Mouse (Mus musculus) layer of hippocampus, adult 11-12 months (tissue): ENCODE measurements at regions not wholly inside any gene's neighbourhood (a gene's known extent, or its start where the extent isn't known, plus 50 kb on each side); places are given as distances from the start of the nearest gene placed in this dataset.
A peak's percentile ranks its signal among the peaks of the same experiment; 100 is the strongest.

Source experiments
- DNase-seq: peaks from one replicate; pipeline ENCODE4 v3.0.0; 2022; ENCODE audit warnings: low spot score

DNA sequence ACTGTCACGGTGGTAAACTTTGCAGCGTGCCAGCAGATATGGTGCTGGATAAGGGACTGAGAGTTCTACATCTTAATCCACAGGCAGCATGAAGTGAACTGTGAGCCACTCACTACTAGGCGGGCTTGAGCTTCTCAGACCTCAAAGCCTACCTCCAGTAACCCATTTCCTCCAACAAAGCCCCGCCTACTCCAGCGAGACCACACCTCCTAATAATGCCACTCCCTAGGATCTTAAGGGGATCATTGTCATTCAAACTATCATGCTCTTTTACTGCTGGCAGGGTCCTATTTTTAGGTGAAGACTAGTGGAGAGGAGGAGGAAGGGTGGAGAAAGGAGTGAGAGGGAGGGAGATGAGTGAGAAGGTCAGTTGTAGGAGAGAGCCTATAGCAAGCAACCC is 122.0 kb downstream of the Mycn start:
- no peak for DNase-seq

DNA sequence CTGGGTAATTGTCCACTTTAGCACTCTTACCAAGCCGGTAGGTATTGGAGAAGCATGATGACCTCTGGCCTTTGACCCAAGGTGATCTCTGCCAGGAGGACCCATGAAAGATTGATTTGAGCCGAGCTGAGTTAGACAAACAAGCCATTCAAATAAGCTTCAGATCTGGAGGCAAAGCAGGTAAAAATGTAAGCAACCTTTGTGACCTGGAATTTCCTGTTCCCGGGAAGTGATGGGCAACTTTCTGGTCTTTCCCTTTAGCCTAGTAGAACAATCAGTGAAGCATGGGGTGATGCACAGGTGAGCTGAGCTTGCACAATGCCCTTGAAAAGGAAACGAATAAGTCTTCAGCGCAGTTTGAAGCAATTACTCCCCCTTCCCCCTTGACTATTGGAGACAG is 127.0 kb downstream of the Mycn start:
- DNase-seq, result no peak

DNA sequence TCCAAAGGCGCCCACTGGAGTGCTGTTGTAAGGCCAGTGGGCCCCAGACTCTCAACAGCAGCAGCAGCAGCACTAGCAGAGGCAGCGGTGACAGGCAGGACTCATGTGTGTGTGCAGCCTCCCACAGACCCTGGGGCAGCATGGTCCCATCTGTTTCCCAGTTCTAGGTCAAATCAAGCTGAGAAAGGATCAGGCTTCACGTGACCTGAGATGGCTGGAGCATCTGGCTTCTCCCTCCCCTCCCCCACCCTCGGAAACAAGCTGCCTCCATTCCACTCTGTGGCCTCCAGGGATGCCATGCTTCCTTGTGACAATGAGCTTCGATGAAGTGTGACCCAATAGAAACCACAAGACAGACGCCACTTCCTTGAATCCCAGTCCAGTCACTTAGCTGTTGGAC is 128.8 kb downstream of the Mycn start:
- DNase-seq, result no peak

GRCm38 (mm10) chr12:12810943-12811342 is 130.8 kb downstream of the Mycn start:
- no peak for DNase-seq

GRCm38 (mm10) chr12:12810159-12810885 is 131.4 kb downstream of the Mycn start:
- DNase-seq, result peak; percentile 65

GRCm38 (mm10) chr12:12808120-12808519 is 133.6 kb downstream of the Mycn start:
- DNase-seq, result no peak

DNA sequence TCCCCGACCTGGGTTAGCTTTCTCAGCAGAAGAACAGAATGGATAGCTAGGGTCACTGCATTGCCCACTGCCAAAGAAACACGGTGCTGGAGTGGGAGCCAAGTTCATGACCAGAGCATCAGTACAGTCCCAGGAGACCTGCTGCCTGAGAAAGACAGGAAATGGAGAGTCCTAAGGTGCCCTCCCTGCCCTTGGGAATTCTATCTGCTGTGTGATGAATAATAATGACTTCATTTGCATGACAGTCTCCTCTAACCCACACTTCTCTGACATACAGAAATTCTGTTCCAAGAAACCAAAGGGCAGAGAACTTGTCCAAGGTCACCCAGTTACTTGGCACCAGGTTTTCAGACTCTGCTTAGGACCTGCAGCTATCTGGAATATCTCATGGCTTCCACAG is 138.1 kb downstream of the Mycn start:
- no peak for DNase-seq

DNA sequence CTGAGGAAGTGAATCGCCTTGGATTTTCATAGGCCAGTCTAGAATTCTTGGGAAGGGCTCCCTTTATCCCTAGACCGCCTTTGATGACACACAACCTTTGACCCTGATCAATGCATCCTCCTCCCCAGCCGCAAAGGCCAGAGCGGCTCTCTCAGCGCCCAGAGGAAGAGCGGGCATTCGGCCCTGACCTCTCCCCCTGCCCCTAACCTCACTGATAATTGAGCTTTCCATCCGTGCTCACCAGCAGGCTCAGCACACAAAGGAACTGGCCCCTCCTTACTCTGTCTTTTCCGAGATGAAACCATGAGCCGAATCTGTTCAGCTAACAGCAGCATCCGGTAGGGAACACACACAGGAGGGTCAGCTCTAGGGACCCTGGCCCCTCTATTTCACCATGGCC is 139.3 kb downstream of the Mycn start:
- DNase-seq, result no peak

- DNase-seq, result no peak
These were observed 140.0 kb downstream of the Mycn start for GRCm38 (mm10) chr12:12801700-12802099.

- no peak for DNase-seq
These were observed 141.6 kb downstream of the Mycn start for GRCm38 (mm10) chr12:12800120-12800519.

DNA sequence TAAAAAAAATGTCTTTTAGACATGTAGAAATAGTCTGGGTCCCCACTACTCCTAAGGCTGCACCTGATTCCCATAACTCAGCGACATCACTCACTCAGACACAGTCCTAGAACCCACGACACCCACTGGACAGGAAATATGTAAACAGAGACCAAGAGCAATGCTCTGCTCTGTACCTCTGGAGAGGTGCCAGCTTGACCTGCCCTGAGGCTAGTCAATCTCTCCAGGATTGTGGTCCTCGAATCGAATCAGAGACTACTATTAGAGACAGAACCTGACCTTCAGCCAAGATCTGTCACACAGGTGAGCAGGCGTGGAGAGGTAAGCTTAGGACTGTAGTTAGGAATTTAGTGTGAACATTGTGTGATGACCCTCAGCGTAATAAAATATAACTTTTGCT is 152.7 kb downstream of the Mycn start:
- no peak for DNase-seq

- DNase-seq, result no peak
These were observed 153.4 kb downstream of the Mycn start for GRCm38 (mm10) chr12:12788263-12788852.

DNA sequence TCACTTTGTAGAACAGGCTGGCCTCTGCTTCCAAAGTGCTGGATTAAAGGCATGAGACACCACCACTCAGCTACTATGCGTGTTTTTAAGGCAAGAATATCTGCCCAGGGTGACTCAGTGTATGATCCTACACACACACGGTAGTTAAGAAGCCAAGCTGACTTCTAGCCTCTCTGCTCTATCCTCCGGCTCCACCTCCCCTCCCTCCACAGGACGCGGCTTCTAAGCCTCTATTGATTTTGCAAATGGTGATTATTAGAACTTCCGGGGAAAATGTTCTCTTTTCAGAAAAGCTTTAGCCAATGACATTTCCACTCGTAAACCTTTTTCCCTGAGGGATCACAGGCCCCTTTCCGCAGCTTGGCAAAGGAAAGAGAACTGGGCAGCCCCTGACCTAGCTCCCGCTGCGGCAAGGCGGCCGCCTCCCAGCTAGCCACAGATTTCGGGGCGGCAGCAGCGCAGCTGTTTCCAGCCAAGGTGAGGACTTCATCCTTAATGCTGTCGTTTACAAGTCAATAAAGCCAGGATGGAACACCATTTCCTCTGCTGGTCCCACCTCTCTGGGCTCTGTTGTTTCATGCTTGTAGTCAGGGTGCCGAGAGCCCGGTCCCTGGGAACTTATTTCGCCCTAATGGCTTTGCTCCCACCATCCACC is 154.0 kb downstream of the Mycn start:
- DNase-seq, result no peak

DNA sequence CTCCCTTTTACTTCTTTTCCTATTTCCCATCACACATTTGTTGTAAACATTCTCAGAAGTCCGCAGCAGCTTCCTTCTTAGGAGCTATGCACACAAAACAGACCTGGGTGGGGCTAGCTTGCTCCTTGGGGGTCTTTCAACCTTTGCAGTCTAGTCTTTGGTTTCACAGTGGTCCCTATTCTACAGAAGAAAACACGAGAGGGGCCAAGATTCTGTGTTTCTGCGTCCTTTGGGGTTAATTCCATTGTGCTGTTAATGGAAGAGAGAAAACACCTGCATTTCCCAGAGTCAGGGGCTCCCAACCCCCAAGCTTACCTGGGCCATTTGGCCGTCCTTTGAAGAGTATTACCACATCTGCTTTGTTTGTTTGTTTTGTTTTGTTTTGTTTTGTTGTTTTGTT is 154.6 kb downstream of the Mycn start:
- DNase-seq, result no peak

DNA sequence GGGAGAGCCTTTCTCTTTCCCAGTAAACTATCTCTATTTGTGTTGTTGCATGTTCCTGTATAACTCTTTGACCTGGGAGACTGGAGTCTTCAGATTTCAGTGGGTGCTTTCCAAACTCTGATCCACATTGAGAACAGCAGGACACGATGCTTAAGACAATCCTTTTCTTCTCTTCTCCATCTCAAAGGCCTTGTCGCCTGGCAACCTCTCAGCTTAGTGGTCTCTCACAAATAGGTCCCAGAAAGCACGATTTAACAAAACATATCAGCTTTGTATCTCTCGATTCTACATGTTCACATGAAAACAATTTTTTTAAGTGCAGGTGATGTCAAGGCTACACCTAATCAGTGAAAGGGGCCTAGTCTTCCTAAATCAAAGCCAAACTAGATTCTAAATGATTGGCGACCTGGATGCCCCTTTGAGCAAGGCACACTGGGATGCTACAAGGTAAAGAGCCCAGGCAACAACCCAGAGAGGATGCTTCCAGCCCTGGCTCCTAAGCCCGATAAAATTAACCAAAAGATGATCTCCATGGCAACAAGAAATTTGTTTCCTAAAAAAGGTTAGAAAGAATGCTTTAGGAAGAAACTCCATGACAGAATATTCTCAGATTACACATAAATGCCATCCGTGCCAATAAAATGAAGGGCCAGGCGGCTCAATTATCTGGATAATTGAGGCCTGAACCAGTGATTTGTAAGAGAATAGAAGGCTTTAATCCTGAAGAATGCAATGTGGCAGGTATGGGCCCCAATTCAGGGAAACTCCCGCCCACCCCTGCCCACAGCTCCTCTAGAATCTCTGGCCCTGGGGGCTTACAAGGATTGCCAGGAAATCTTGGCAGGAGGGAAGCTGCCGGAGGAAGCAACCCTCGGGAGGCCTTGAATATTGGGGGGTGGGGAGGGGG is 157.8 kb downstream of the Mycn start:
- no peak for DNase-seq

DNA sequence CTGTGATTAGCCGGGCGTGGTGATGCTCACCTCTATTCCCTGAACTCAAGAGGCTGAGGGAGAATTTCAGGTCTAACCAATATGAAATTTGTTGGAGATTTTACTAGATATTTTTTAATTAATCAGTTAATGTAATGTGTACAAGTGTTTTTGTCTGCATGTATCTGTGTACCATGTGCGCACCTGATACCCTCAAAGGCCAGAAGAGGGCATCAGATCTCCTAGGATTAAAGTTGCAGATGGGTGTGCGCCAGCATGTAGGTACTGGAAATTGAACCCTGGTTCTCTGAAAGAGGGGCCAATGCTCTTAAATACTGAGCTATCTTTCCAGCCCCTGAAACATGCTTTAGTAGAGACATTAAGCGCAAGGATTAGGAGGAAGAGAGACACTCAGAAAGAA is 160.2 kb downstream of the Mycn start:
- DNase-seq, result no peak

DNA sequence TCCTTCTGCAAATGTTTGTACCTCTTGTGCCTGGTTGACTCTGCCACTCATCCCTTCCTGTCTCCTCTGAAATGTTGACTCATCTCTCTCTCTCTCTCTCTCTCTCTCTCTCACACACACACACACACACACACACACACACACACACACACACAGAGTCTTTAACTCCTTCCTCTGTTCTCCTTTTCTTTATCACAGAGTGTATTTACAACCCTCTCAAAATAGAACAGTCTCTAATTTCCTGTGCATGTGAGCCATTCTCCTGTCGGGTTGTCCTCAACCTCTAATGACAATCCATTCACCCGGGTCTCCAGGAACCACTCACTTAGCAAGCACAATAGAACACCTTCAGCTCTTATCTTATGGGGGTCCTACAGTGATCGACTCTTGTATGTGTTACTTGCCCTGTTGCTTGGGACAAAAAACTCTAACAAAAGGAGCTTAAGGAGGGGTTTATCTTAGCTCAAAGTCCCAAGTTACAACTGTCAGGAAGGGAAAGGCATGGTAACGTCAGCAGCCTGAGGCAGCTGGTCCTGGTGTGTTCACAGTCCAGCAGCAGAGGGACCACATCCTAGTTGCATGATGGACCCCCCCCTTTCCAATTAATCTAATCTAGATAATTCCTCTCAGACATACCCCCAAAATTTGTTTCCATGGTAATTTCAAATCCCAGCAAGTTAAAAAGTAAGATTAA is 163.0 kb downstream of the Mycn start:
- DNase-seq, result no peak

DNA sequence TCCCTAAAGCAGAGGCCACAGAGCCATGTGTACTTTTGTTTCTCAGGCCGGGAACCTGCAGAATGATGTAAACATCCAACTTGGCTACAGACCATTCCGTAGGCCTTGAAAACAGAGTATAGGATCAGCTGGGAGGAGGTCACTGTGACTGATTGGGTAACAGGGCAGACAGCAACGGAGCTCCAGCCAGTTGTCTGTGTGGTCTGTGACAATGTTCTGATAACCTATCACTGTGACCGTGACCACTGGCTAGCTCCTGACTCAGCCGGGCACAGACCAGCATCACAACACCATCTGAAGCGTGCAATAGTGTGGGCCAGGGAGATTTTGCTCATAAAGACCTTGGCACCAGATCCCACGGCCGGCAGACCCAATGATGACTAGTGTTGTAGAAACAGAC is 164.3 kb downstream of the Mycn start:
- no peak for DNase-seq

DNA sequence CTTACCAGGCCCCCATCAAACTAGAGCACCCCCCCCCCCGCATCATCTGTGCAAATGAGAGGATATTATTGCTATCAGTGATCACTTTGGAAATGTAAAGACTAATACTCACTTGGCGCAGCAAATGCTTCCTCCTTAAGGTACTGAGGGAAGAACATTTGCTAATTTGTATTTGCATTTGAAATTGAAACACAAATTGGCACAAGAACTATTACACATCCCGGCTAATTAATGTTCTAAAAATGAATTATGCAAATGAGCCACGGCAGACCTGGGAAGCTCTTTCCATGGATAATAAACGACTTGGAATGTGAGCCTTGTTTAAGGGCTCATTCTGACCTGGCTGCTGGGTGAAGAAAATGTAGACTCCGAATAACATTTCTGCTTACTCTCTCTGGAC is 164.9 kb downstream of the Mycn start:
- no peak for DNase-seq

- DNase-seq, result no peak
These were observed 170.7 kb downstream of the Mycn start for GRCm38 (mm10) chr12:12770970-12771369.

DNA sequence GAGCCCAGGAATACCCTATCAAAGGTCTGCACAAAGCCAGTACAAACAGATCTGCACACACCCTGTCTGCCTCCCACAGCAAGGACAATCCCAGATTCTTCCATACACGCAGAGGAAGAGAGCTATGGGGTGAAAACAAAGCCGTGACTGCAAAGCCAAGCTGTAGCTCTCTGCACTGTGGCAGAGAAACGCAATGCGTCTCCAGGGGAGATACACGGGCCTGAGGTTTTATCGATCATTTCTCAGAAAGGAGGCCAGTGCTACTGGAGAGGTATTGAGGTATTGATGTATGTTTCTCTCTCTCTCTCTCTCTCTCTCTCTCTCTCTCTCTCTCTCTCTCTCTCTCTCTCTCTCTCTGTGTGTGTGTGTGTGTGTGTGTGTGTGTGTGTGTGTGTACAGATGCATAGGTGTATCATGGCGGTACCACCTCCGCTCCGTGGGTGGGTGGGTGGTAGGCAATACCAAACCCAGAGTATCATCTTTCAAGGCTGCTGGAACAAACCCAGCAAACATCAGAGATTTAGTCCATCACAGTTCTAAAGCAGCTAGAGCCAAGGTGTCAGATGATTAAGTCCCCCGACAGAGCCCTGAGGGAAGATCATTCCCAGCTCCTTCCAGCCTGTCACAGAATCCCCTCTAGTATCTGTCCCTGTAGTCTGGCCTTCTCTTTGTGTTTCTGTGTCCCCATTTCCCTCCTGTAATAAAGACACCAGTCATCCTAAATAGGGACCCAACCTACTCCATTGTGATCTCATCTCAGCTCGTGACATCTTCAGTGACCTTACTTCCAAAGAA is 175.0 kb downstream of the Mycn start:
- DNase-seq, result no peak
